Mouse (Mus musculus) spleen, adult 2 months (tissue): ENCODE data around the gene Gstp1. TPM values are rescaled to one million over a fixed set of nuclear protein-coding genes. Genes with fewer than 3 reads are reported as not detected.
A peak's percentile ranks its signal among the peaks of the same experiment; 100 is the strongest.

Source experiments
- DNase-seq, 2 experiments: peaks; one replicate each; pipeline versions ENCODE4 v3.0.0 to v3.0.0-alpha.2; 2012 to 2021; ENCODE audit warnings: low spot score in 2 of 2, low read depth in 1 of 2
- H3K27ac ChIP-seq: fragments of 200-500 bp; 2 replicates; pipeline ENCODE4 v1.5.1; 2012; ENCODE audit warnings: low read length, inconsistent platforms; ENCODE audit not compliant: insufficient read depth
- H3K27me3 ChIP-seq: fragments of 200-500 bp; 2 replicates; pipeline ENCODE4 v1.6.1; 2012; ENCODE audit warnings: mild to moderate bottlenecking, moderate library complexity, low read length, inconsistent platforms; ENCODE audit not compliant: control insufficient read depth, insufficient read depth
- H3K36me3 ChIP-seq: fragments of 200-500 bp; 2 replicates; pipeline ENCODE4 v1.6.1; 2012; ENCODE audit warnings: mild to moderate bottlenecking, low read length, inconsistent platforms; ENCODE audit not compliant: control insufficient read depth, insufficient read depth
- H3K4me1 ChIP-seq: fragments of 200-500 bp; 2 replicates; pipeline ENCODE4 v1.6.1; 2011; ENCODE audit warnings: inconsistent platforms; ENCODE audit not compliant: control insufficient read depth, insufficient read depth, insufficient read length
- H3K4me3 ChIP-seq: fragments of 200-500 bp; 2 replicates; pipeline ENCODE4 v1.5.1; 2011; ENCODE audit warnings: mild to moderate bottlenecking, inconsistent platforms; ENCODE audit not compliant: insufficient read depth, insufficient read length; ENCODE audit errors: extremely low read depth
- CTCF ChIP-seq: fragments of 200-500 bp; IDR thresholded peaks from 2 replicates; pipeline ENCODE4 v1.5.1; 2011; ENCODE audit warnings: mild to moderate bottlenecking, inconsistent platforms; ENCODE audit not compliant: insufficient read depth, insufficient read length, insufficient replicate concordance; ENCODE audit errors: extremely low read depth
- POLR2A ChIP-seq: fragments of 200-500 bp; IDR thresholded peaks from 2 replicates; pipeline ENCODE4 v1.6.1; 2011; ENCODE audit warnings: low read depth, low read length, inconsistent platforms
- WGBS: fragments of 180-500 bp; shearing (Covaris S2); methylation state at CpG from one replicate; pipeline ENCODE4 v1.1.7; 2018; 5-methylcytosine and 5-hydroxymethylcytosine counted together
- polyA plus RNA-seq: library from polyadenylated mRNA; depleted of rRNA; stranded (reverse); fragments of >200 nt; gene quantifications from 2 replicates; pipeline ENCODE4 v1.2.3, GENCODE M21; 2012

Gstp1 gene
- polyA plus RNA-seq, 1 experiment: 179 TPM

GRCm38 (mm10) chr19:3999121-3999730 is 38.6 kb downstream of the Gstp1 start:
- no peaks in the 10 kb centered on the region for H3K27me3 ChIP-seq
- peaks cover 4% of the 10 kb centered on the region; the same call in 1 of the 2 replicates for H3K4me1 ChIP-seq
- H3K27ac ChIP-seq: peak overlapping the region; percentile 42; the same call in 1 of the 2 replicates
- no peak for DNase-seq
- no peaks in the 10 kb centered on the region for H3K36me3 ChIP-seq
- 59% methylated on average over 9 of the region's 9 CpGs for WGBS
- no peak for TF ChIP-seq CTCF
- no peak for TF ChIP-seq POLR2A
- no peak overlapping the region for H3K4me3 ChIP-seq

DNA sequence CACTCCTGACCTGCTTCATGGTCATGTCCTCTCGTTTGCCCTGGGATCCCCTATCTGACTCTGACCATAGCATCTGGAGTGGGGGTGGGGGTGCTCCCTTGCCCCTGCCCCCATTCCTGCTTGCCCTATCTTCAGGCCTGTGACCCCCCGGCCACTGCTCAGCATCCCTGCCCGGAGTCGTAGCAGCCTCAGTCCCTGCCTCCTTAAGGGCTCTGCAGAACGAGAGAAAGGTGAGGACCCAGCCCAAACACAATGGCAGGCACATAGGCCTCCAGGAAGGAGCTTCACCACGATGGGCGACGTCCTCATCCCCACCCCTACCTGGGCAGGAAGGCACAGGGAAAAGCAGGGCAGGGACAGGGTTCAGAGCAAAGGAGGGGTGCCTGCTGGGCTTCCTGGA is 39.5 kb downstream of the Gstp1 start:
- Histone ChIP-seq H3K4me3 (no peak overlapping the region), H3K4me1 (peaks cover 4% of the 10 kb centered on the region; the same call in 1 of the 2 replicates), H3K27me3 (no peaks in the 10 kb centered on the region), H3K36me3 (no peaks in the 10 kb centered on the region), H3K27ac (no peak overlapping the region)
- no peak for TF ChIP-seq POLR2A
- TF ChIP-seq CTCF: no peak
- WGBS: 83% methylated on average over 8 of the region's 8 CpGs
- no peak for DNase-seq

- Histone ChIP-seq H3K27ac (no peak overlapping the region), H3K27me3 (no peaks in the 10 kb centered on the region), H3K4me3 (no peak overlapping the region), H3K36me3 (no peaks in the 10 kb centered on the region), H3K4me1 (peaks cover 4% of the 10 kb centered on the region; the same call in 1 of the 2 replicates)
- no peak for TF ChIP-seq CTCF
- no peak for TF ChIP-seq POLR2A
- WGBS: 85% methylated on average over 8 of the region's 8 CpGs
- DNase-seq: no peak
Measured at GRCm38 (mm10) chr19:3997231-3997630, 40.6 kb downstream of the Gstp1 start.

DNA sequence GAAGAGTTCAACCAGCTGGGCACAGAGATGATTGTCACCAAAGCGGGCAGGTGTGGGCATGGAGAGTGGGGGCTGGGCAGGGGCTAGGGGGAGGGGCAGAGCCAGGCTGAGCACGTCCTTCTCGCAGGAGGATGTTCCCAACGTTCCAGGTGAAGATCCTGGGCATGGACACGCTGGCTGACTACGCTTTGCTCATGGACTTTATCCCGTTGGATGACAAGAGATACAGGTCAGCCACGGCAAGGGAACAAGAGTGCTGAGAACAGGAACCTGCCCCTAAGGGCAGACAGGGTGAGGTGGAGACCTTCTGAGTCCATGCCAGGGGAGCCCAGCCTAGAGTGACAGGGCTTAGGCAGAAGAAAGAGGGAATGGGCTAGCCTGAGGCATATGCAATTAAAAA is 41.0 kb downstream of the Gstp1 start:
- no peak for DNase-seq
- TF ChIP-seq CTCF (no peak), POLR2A (no peak)
- Histone ChIP-seq H3K27ac (no peak overlapping the region), H3K4me1 (peaks cover 4% of the 10 kb centered on the region; the same call in 1 of the 2 replicates), H3K36me3 (no peaks in the 10 kb centered on the region), H3K27me3 (no peaks in the 10 kb centered on the region), H3K4me3 (no peak overlapping the region)
- 81% methylated on average over 8 of the region's 8 CpGs for WGBS

DNA sequence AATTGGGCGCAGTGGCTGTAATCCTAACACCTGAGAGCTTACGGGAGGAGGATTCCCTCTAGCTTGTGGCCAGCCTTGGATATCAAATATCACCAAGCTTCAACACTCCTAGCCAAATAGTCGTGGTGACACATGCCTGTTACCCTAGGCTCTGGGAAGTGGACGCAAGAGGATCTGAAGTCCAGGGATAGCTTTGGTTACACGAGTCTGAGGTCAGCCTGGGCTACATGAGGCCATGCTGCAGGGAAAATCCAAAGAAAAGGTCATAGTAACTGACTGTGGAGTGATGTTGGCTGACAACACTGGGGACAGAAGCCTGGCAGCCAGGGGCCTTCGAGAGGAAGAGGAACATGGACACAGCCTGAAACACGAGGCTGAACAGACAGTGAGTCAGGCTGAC is 41.7 kb downstream of the Gstp1 start:
- TF ChIP-seq CTCF: no peak
- no peak for TF ChIP-seq POLR2A
- DNase-seq: no peak
- no peak overlapping the region for H3K4me3 ChIP-seq
- H3K36me3 ChIP-seq: no peaks in the 10 kb centered on the region
- H3K27me3 ChIP-seq: no peaks in the 10 kb centered on the region
- peaks cover 3% of the 10 kb centered on the region; the same call in 1 of the 2 replicates for H3K4me1 ChIP-seq
- no peak overlapping the region for H3K27ac ChIP-seq
- WGBS: 71% methylated on average over 7 of the region's 7 CpGs

- H3K27me3 ChIP-seq: no peaks in the 10 kb centered on the region
- 96% methylated on average over 3 of the region's 3 CpGs for WGBS
Measured at GRCm38 (mm10) chr19:3995505-3995904, 42.3 kb downstream of the Gstp1 start.

GRCm38 (mm10) chr19:3994932-3995331 is 42.9 kb downstream of the Gstp1 start:
- Histone ChIP-seq H3K27ac (no peak overlapping the region), H3K27me3 (no peaks in the 10 kb centered on the region), H3K36me3 (no peaks in the 10 kb centered on the region), H3K4me1 (no peaks in the 10 kb centered on the region; the same call in 1 of the 2 replicates), H3K4me3 (no peak overlapping the region)
- TF ChIP-seq POLR2A (no peak), CTCF (no peak)
- 86% methylated on average over 6 of the region's 6 CpGs for WGBS
- no peak for DNase-seq

More at GRCm38 (mm10) chr19:3995505-3995904, 42.3 kb downstream of the Gstp1 start:
- Histone ChIP-seq H3K36me3 (no peaks in the 10 kb centered on the region), H3K27ac (no peak overlapping the region), H3K4me1 (no peaks in the 10 kb centered on the region; the same call in 1 of the 2 replicates), H3K4me3 (no peak overlapping the region)
- no peak for TF ChIP-seq CTCF
- TF ChIP-seq POLR2A: no peak
- no peak for DNase-seq
